Mouse (Mus musculus) heart, postnatal 0 days (tissue): ENCODE data around the gene Dab1. TPM values are rescaled to one million over a fixed set of nuclear protein-coding genes. Genes with fewer than 3 reads are reported as not detected.

Experiments
- ATAC-seq: fragments of 200-750 bp; cut with Nextera tagmentation; 2 replicates; pipeline ENCODE4 v1.8.0; 2017; ENCODE audit warnings: low read depth, moderate number of reproducible peaks, moderate library complexity; ENCODE audit not compliant: insufficient read depth
- DNase-seq: peaks from one replicate; pipeline ENCODE4 v3.0.0-alpha.2; 2016; ENCODE audit warnings: low spot score
- H3K27ac ChIP-seq: fragments of 300-500 bp; sonication (generic); 2 replicates; pipeline ENCODE4 v1.5.1; 2014; ENCODE audit warnings: low read depth, mild to moderate bottlenecking
- H3K27me3 ChIP-seq: fragments of 300-500 bp; sonication (generic); 2 replicates; pipeline ENCODE4 v1.6.1; 2014; ENCODE audit warnings: low read length, mixed read lengths; ENCODE audit not compliant: control insufficient read depth, insufficient read depth
- H3K36me3 ChIP-seq: fragments of 300-500 bp; sonication (generic); replicated peaks from 2 replicates; pipeline ENCODE4 v1.6.1; 2014; ENCODE audit warnings: low read length, mixed read lengths; ENCODE audit not compliant: control insufficient read depth, insufficient read depth
- H3K4me1 ChIP-seq: fragments of 300-500 bp; sonication (generic); 2 replicates; pipeline ENCODE4 v1.6.1; 2014; ENCODE audit warnings: antibody characterized with exemption; ENCODE audit not compliant: control insufficient read depth, insufficient read depth
- H3K4me2 ChIP-seq: fragments of 300-500 bp; sonication (generic); 2 replicates; pipeline ENCODE4 v1.6.1; 2014; ENCODE audit warnings: low read depth, mild to moderate bottlenecking, low read length, moderate library complexity
- H3K4me3 ChIP-seq: fragments of 300-500 bp; sonication (generic); 2 replicates; pipeline ENCODE4 v1.5.1; 2014; ENCODE audit warnings: low read depth, low read length
- H3K9ac ChIP-seq: fragments of 300-500 bp; sonication (generic); replicated peaks from 2 replicates; pipeline ENCODE4 v1.6.1; 2014; ENCODE audit warnings: low read depth, low read length, mixed read lengths
- H3K9me3 ChIP-seq: fragments of 300-500 bp; sonication (generic); replicated peaks from 2 replicates; pipeline ENCODE4 v1.6.1; 2016; ENCODE audit warnings: low read length; ENCODE audit not compliant: control insufficient read depth
- CTCF ChIP-seq: IDR thresholded peaks from 2 replicates; pipeline ENCODE4 v1.5.1; 2016; ENCODE audit warnings: antibody characterized with exemption, control low read depth, low read depth
- EP300 ChIP-seq: IDR thresholded peaks from 2 replicates; pipeline ENCODE4 v1.6.1; 2016; ENCODE audit warnings: antibody characterized with exemption, low read depth
- WGBS: fragments of 180-500 bp; shearing (Covaris S2); extraction: QIAGEN DNeasy Blood & Tissue Kit; methylation state at CpG from one replicate; pipeline ENCODE4 v1.1.7; 2014; 5-methylcytosine and 5-hydroxymethylcytosine counted together
- polyA plus RNA-seq: library from polyadenylated mRNA; unstranded; fragments of >200 nt; fragmentation: Nextera tagmentation; extraction: Ambion mirVana; gene quantifications from 2 replicates; pipeline ENCODE4 v1.2.1, GENCODE M21; 2015
- total RNA-seq: library from RNA; depleted of rRNA; stranded (reverse); fragments of >200 nt; gene quantifications from 2 replicates; pipeline ENCODE4 v1.2.3, GENCODE M21; 2014; ENCODE audit warnings: low replicate concordance

Gene Dab1
- total and polyA plus RNA-seq, 2 experiments from 2014 or later, result 0.27 TPM; not detected in 1

DNA sequence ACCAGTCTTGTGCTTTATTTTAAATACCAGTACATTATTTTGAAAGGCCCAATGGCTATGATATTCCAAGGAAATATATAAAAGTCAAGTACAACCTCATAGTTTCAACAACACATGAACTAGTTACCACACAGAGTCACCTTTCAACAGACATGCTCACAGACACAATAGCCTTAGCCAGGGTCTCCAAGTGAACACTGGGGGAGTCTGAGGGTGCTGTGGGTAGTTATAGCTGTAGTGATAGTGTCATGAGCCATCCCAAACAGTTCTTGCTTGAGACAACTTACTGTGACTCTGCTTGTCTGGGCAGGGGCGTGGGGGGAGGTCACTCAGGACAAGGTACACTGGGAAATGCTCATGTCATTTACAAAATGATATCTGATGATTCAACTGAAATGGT is 591.6 kb downstream of the Dab1 start:
- Histone ChIP-seq H3K4me3 (no peak overlapping the region), H3K9me3 (no peaks in the 10 kb centered on the region), H3K27me3 (no peaks in the 10 kb centered on the region), H3K4me2 (no peak overlapping the region), H3K9ac (no peak overlapping the region), H3K4me1 (no peaks in the 10 kb centered on the region), H3K27ac (no peak overlapping the region), H3K36me3 (no peaks in the 10 kb centered on the region)
- 88% methylated on average over 1 of the region's 1 CpGs for WGBS
- DNase-seq (no peak), ATAC-seq (no peak)
- TF ChIP-seq EP300 (no peak), CTCF (no peak)

DNA sequence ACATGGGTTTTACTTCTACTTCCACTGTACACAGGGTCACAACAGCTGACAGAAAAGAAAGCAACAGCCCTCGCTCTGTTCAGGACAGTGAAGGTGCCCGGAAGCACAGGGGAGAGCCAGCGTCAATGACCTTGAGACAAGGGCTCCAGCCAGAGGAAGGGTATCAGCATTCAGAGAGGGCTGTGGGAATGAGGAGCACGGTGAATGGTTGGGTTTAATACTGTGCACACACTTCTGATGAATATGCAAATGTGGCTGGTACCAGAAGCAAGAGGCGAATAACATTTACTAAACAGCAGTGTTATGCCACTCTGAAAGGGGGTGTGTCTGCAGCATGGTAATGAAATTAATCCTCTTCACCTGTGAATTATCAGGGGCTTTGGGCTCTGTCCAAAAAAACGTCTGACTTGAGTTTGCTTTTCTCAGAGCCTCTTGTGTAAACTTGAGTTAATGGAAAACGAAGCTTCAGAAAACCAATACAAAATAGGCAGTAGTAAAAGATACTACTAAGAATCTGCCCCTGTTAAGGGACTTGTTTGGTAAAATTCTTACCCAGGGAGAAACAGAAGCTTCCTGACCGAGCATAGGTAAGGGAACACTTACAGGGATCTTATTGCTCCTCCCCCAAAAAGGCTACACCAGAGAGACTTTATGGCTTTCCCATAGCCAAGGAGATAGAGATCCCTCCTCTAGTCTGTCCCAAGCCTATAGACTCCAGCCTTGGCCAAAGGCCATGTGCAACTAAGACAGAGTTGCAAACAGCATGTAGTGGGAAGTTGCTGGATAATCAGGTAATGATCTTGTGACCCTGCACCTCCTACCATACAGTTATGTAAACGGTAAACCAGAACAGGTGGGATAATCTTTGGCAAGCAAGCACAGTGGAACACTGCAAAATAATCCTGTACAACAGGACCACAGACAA is 592.6 kb downstream of the Dab1 start:
- no peak overlapping the region for H3K4me2 ChIP-seq
- no peak for TF ChIP-seq EP300
- TF ChIP-seq CTCF, result no peak
- no peaks in the 10 kb centered on the region for H3K36me3 ChIP-seq
- H3K9ac ChIP-seq, result no peak overlapping the region
- no peak overlapping the region for H3K4me3 ChIP-seq
- no peak overlapping the region for H3K27ac ChIP-seq
- DNase-seq, result peak; percentile 37
- 43% methylated on average over 9 of the region's 9 CpGs for WGBS
- ATAC-seq, result peak; percentile 62
- H3K4me1 ChIP-seq, result no peaks in the 10 kb centered on the region
- H3K9me3 ChIP-seq, result no peaks in the 10 kb centered on the region
- H3K27me3 ChIP-seq, result no peaks in the 10 kb centered on the region

DNA sequence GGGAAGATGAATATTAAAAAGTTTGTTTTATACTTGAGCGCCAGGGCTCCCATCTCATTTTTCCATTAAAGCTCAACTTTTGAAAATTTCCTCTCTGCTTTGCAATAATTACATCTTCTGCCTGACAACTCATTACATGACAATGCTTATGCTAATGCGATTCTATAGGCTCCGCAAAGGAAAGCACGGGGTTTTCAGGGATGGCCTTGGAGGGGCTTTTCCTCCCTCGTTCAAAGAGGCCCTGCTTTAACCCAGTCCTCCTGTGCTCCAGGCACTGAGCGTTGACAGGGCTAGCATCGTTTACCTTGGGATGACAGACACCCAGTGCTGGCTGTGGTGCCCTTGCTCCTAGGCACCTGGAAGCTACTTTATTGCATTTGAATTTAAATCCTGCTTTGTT is 595.6 kb downstream of the Dab1 start:
- H3K36me3 ChIP-seq, result no peaks in the 10 kb centered on the region
- H3K4me2 ChIP-seq, result no peak overlapping the region
- ATAC-seq (no peak), DNase-seq (no peak)
- no peak for TF ChIP-seq CTCF
- H3K4me3 ChIP-seq, result no peak overlapping the region
- H3K27me3 ChIP-seq, result no peaks in the 10 kb centered on the region
- WGBS, result 64% methylated on average over 7 of the region's 7 CpGs
- H3K27ac ChIP-seq, result no peak overlapping the region
- H3K9ac ChIP-seq, result no peak overlapping the region
- H3K9me3 ChIP-seq, result no peaks in the 10 kb centered on the region
- peaks cover 11% of the 10 kb centered on the region; the same call in 1 of the 2 replicates for H3K4me1 ChIP-seq

DNA sequence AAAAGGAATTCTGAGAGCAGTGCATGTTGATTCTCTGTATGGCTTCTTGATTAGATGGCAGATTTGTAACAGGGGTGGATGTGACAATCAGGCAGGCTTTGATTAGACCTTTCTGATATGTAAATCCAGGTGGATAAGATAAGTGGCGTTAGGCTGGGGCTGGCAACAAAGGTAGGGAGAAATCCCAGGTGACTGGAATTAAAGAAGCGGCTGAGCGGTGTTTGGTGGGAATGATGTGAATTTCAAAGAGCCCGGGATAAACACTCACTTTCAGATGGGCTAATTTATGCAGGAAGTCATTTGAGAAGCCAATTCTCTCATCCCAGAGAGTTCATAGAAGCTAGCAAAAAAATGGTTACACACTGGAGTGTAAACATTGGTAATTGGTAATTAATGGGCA is 598.2 kb downstream of the Dab1 start:
- H3K4me1 ChIP-seq, result peaks cover 18% of the 10 kb centered on the region; the same call in 1 of the 2 replicates
- no peaks in the 10 kb centered on the region for H3K9me3 ChIP-seq
- TF ChIP-seq EP300, result no peak
- no peak for TF ChIP-seq CTCF
- WGBS, result 49% methylated on average over 4 of the region's 4 CpGs
- no peak overlapping the region for H3K27ac ChIP-seq
- H3K4me2 ChIP-seq, result no peak overlapping the region
- H3K27me3 ChIP-seq, result no peaks in the 10 kb centered on the region
- no peak overlapping the region for H3K9ac ChIP-seq
- no peaks in the 10 kb centered on the region for H3K36me3 ChIP-seq
- DNase-seq, result no peak
- ATAC-seq, result no peak
- no peak overlapping the region for H3K4me3 ChIP-seq

DNA sequence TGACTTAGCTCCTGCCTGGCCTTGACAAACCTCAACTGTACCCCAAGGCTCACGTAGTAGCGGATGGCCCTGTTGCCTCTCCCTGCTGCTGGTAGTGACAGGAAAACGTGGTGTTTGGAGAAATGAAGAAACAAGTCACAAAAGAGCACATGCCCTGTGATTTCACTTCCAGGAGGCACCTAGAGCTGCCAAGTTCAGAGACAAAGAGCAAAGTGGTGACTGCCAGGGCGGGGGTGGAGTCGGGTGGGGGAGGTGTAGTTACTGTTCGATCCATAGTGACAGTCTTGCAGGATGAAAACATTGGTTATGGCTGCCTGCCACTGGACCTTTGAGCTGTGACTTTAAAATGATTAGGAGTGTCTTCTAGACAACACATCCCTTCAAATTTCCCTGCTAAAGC is 599.6 kb downstream of the Dab1 start:
- TF ChIP-seq CTCF (no peak), EP300 (no peak)
- H3K4me3 ChIP-seq, result no peak overlapping the region
- H3K4me1 ChIP-seq, result peaks cover 18% of the 10 kb centered on the region; the same call in 1 of the 2 replicates
- H3K27ac ChIP-seq, result no peak overlapping the region
- H3K9ac ChIP-seq, result no peak overlapping the region
- 37% methylated on average over 6 of the region's 6 CpGs for WGBS
- H3K4me2 ChIP-seq, result no peak overlapping the region
- H3K27me3 ChIP-seq, result no peaks in the 10 kb centered on the region
- no peaks in the 10 kb centered on the region for H3K9me3 ChIP-seq
- no peaks in the 10 kb centered on the region for H3K36me3 ChIP-seq
- DNase-seq, result no peak
- ATAC-seq, result no peak

DNA sequence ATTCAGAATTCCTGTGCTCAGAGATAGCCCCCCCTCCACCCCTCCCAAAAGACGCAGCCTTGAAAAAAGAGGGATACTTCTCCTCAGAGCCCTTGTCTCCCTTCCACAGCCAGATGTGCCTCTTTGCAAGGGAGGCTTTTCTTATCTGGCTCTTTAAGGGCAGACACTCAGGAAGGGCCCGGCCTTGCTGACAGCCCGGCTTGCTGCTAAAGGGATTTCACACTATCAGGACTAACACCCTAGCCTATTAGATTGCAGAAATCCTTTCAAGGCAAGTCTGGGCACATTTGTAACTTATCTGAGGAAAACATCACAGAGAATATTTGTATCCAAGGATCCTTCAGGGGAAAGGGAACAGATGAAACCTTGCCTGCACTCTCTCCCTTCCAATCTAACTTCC is 600.9 kb downstream of the Dab1 start:
- Histone ChIP-seq H3K27me3 (no peaks in the 10 kb centered on the region), H3K36me3 (no peaks in the 10 kb centered on the region), H3K9me3 (no peaks in the 10 kb centered on the region), H3K4me1 (peaks cover 18% of the 10 kb centered on the region; the same call in 1 of the 2 replicates), H3K4me2 (no peak overlapping the region), H3K9ac (no peak overlapping the region), H3K27ac (no peak overlapping the region), H3K4me3 (no peak overlapping the region)
- no peak for ATAC-seq
- DNase-seq, result no peak
- TF ChIP-seq EP300 (no peak), CTCF (no peak)
- 8% methylated on average over 3 of the region's 3 CpGs for WGBS
